Mouse (Mus musculus) bone marrow, adult 2 months (tissue): ENCODE results near the gene Dhrs7b.

Source experiments
- CTCF ChIP-seq: fragments of 200-500 bp; IDR thresholded peaks from 2 replicates; pipeline ENCODE4 v1.5.1; 2011; ENCODE audit warnings: low read length, control low read depth; ENCODE audit not compliant: control insufficient read depth, insufficient read depth
- POLR2A ChIP-seq: fragments of 200-500 bp; IDR thresholded peaks from 2 replicates; pipeline ENCODE4 v1.6.1; 2011; ENCODE audit warnings: low read depth, mild to moderate bottlenecking, control low read depth, low read length, borderline replicate concordance; ENCODE audit not compliant: control insufficient read depth

DNA sequence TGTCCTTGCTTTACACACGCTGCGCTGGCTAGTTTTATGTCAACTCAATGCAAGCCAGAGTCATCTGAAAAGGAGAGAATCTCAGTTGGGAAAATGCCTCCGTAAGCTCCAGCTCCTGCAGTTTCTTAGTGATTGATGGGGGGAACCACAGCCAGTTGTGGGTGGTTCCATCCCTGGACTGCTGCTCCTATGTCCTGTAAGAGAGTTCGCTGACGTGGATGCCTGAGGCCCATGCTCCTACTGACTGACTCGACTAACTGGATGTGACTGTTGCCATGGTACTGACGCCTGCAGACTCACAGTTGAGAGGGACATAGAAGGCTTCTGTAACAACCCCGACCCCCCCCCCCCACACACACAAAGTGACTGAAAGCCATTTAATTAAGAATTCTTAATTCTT is 37.5 kb downstream of the Dhrs7b start:
- TF ChIP-seq POLR2A (no peak), CTCF (no peak)
